In genomic region chr9:21439456-21439855, GRCm38 (mm10) we compare ENCODE assay signal across 16 mouse cellular contexts. TPM values are rescaled to one million over a fixed set of nuclear protein-coding genes. Genes with fewer than 3 reads are reported as not detected.
DNase-seq lines count a peak whose midpoint lies in the region; ATAC-seq and TF ChIP-seq lines count a peak whose summit lies in the region.
"Had no signal": no experiment of that assay in that cellular context is flagged by ENCODE, and none has a peak within 500 bp of the region (broad histone marks: within the 10 kb centered on the region; RNA-seq: fewer than 3 reads in every experiment).

No protein-coding gene starts in this region.

- TF ChIP-seq POLR2A in CH12.LX (IDR thresholded peaks at IDR 0.05; ENCODE audit: low read depth, low read length) = no peak

- H3K27ac ChIP-seq in heart, embryonic 12.5 days (ENCODE audit: poor library complexity, severe bottlenecking) = peak overlapping the region; percentile 29; the same call in 1 of the 2 replicates
- peak overlapping the region; percentile 83 for H3K27ac ChIP-seq in CH12.LX (ENCODE audit: insufficient read depth, low read depth)
- H3K27ac ChIP-seq: kidney, embryonic 15.5 days; limb, embryonic 13.5 days; neural tube, embryonic 13.5 days had no signal

- WGBS in heart, embryonic 12.5 days = 75% methylated on average over 3 of the region's 3 CpGs

- dilution Hi-C loops in CH12.LX (cut with MboI; ENCODE audit: extremely low pct_ligation_motif_present, extremely low pct_unique_long_range_greater_than_20kb, low sequenced_read_pairs) = no loop called here

- no peak overlapping the region for H3K4me3 ChIP-seq in heart, embryonic 12.5 days
- H3K4me3 ChIP-seq in CH12.LX (replicated peaks in 1 of 3; ENCODE audit: low read depth in 2 of 3, low read length in 2 of 3, poor library complexity in 1 of 3) = no peak overlapping the region
- H3K4me3 ChIP-seq: heart, adult 2 months; kidney, embryonic 15.5 days; limb, embryonic 13.5 days; neural tube, embryonic 13.5 days had no signal

- 0 out of 2 replicates have a peak, but pooled peaks cover 1% of the 10 kb centered on the region for H3K36me3 ChIP-seq in heart, embryonic 12.5 days
- H3K36me3 ChIP-seq in CH12.LX (replicated peaks in 1 of 2; ENCODE audit: control insufficient read depth in 1 of 2, insufficient read depth in 1 of 2, low read length in 1 of 2) = peaks cover 0 to 65% of the 10 kb centered on the region in 2 experiments

- peaks cover 48% of the 10 kb centered on the region for H3K4me1 ChIP-seq in heart, embryonic 12.5 days (replicated peaks)
- H3K4me1 ChIP-seq in CH12.LX (ENCODE audit: control insufficient read depth in 1 of 2, insufficient read depth in 2 of 2) = peaks cover 13 to 43% of the 10 kb centered on the region in 2 experiments

- ATAC-seq in heart, embryonic 12.5 days (ENCODE audit: insufficient number of reproducible peaks, low FRiP score) = no peak
- no peak for ATAC-seq in erythroblast, adult 5-6 weeks (replicated peaks; ENCODE audit: low FRiP score, poor library complexity, severe bottlenecking)

- TF ChIP-seq CTCF in CH12.LX (conservative IDR thresholded peaks at IDR 0.05 in 1 of 2, IDR thresholded peaks at IDR 0.05 in 1 of 2; ENCODE audit: low read depth in 2 of 2, low read length in 2 of 2) = no peak

- TF ChIP-seq RAD21 in CH12.LX (IDR thresholded peaks at IDR 0.05; ENCODE audit: low read depth, low read length) = no peak

- intact Hi-C loops in heart, postnatal 25 days (cut with DNase I) = no loop called here

- H3K9me3 ChIP-seq in heart, embryonic 12.5 days (replicated peaks) = no peaks in the 10 kb centered on the region
- H3K9me3 ChIP-seq in CH12.LX (replicated peaks; ENCODE audit: low read length) = no peaks in the 10 kb centered on the region
- H3K9me3 ChIP-seq: kidney, embryonic 15.5 days; limb, embryonic 13.5 days; megakaryocyte, embryonic 14.5 days; neural tube, embryonic 13.5 days had no signal

- H3K79me2 ChIP-seq in CH12.LX (replicated peaks; ENCODE audit: control insufficient read depth, extremely low read depth, insufficient read depth, poor library complexity, severe bottlenecking) = peaks cover 11% of the 10 kb centered on the region

- no peak overlapping the region for H3K9ac ChIP-seq in heart, embryonic 12.5 days
- H3K9ac ChIP-seq in CH12.LX (ENCODE audit: insufficient read depth, low read depth) = peak overlapping the region; percentile 62
- H3K9ac ChIP-seq: kidney, embryonic 15.5 days; limb, embryonic 13.5 days; lung, embryonic 14.5 days; neural tube, embryonic 13.5 days had no signal

- no peak for DNase-seq in heart, postnatal 25 days (ENCODE audit: low spot score)
- DNase-seq in 3T3-L1 (ENCODE audit: low read depth, low spot score) (peak; percentile 80), CH12.LX (ENCODE audit: extremely low read depth) (no peak)
- DNase-seq in brain, adult 2 months (ENCODE audit: low read depth, low spot score) = peak; percentile 65
- DNase-seq in kidney, adult 8-10 months = no peak
- DNase-seq: adrenal gland, adult 8-10 months; cerebellum, postnatal 10 days; heart, adult 2 months; heart, postnatal 36 days; lung, embryonic 14.5 days had no signal

- H3K4me2 ChIP-seq in heart, embryonic 12.5 days = no peak overlapping the region
- peak overlapping the region; percentile 16; the same call in 1 of the 2 replicates for H3K4me2 ChIP-seq in CH12.LX (ENCODE audit: insufficient read depth, low read depth, poor library complexity, severe bottlenecking)
- H3K4me2 ChIP-seq: kidney, embryonic 15.5 days; limb, embryonic 13.5 days; lung, embryonic 14.5 days; neural tube, embryonic 13.5 days had no signal

- H3K27me3 ChIP-seq in heart, embryonic 12.5 days (replicated peaks) = no peaks in the 10 kb centered on the region
- no peaks in the 10 kb centered on the region for H3K27me3 ChIP-seq in CH12.LX (replicated peaks)
- H3K27me3 ChIP-seq: kidney, embryonic 15.5 days; limb, embryonic 13.5 days; megakaryocyte, embryonic 14.5 days; neural tube, embryonic 13.5 days had no signal

- in situ Hi-C loops in CH12.LX (cut with MboI; ENCODE audit: low pct_ligation_motif_present, low pct_unique_long_range_greater_than_20kb, low sequenced_read_pairs) = no loop called here

- no peak for TF ChIP-seq EP300 in CH12.LX (IDR thresholded peaks at IDR 0.05; ENCODE audit: low read length)

TF ChIP-seq in CH12.LX, 34 proteins besides CTCF, POLR2A, EP300 and RAD21:
- TF ChIP-seq MAZ (IDR thresholded peaks at IDR 0.05; ENCODE audit: low read depth, low read length) (peak; percentile 35; the same call in 1 of the 2 replicates), JUND (conservative IDR thresholded peaks at IDR 0.05; ENCODE audit: low read depth, low read length) (no peak), ZNF384 (IDR thresholded peaks at IDR 0.05; ENCODE audit: low read depth, low read length) (no peak), USF2 (conservative IDR thresholded peaks at IDR 0.05; ENCODE audit: low read depth, low read length) (no peak), ELF1 (IDR thresholded peaks at IDR 0.05; ENCODE audit: low read depth, low read length) (no peak)

RNA-seq across cellular contexts. Expression of gene Dnm2, which starts 14.7 kb away (rescaled TPM):
- 83.8 and 87.2 TPM in 2 replicates for polyA plus RNA-seq in heart, embryonic 12.5 days (2016; fragmentation: Nextera tagmentation; extraction: Ambion mirVana)
- total RNA-seq in heart, postnatal 25 days (2021) = 10 to 100 TPM; 66.2 to 74.4 TPM
- 51.7 and 55.4 TPM in 2 replicates for total RNA-seq in CH12.LX (2012; rRNA removed)
- total RNA-seq in CH12.LX (2014; rRNA removed) = 36.4 and 37.0 TPM in 2 replicates
- 64.3 and 66.0 TPM in 2 replicates for polyA plus RNA-seq in CH12.LX (2012; ENCODE audit: insufficient read length, low read depth)
- 40.5 and 46.4 TPM in 2 replicates for total RNA-seq in erythroblast, adult 5-6 weeks (2015; ENCODE audit: low replicate concordance)
- total RNA-seq in erythroblast, adult 5-6 weeks (2017; ENCODE audit: low replicate concordance) = 72.2 and 100 TPM in 2 replicates

RNA-seq across cellular contexts. Expression of gene Qtrt1, which starts 27.8 kb away (rescaled TPM):
- polyA plus RNA-seq in heart, embryonic 12.5 days (2016; fragmentation: Nextera tagmentation; extraction: Ambion mirVana) = 23.0 and 25.4 TPM in 2 replicates
- 10 to 100 TPM in 1 of 2 experiments, 1 to 10 TPM in 1; 7.1 to 10.0 TPM for total RNA-seq in heart, postnatal 25 days (2021)
- total RNA-seq in CH12.LX (2012; rRNA removed) = 57.8 and 60.5 TPM in 2 replicates
- total RNA-seq in CH12.LX (2014; rRNA removed) = 43.1 and 48.1 TPM in 2 replicates
- 52.4 and 56.8 TPM in 2 replicates for polyA plus RNA-seq in CH12.LX (2012; ENCODE audit: insufficient read length, low read depth)
- 1.7 and 8.8 TPM in 2 replicates for total RNA-seq in erythroblast, adult 5-6 weeks (2015; ENCODE audit: low replicate concordance)
- 1.4 and 5.1 TPM in 2 replicates for total RNA-seq in erythroblast, adult 5-6 weeks (2017; ENCODE audit: low replicate concordance)

Comparison
In these comparisons a context has a peak if more than half of its experiments do, and no peak if none do; other contexts are left out.
1. DNase-seq: peak in 3T3-L1 (single experiment) and brain, adult 2 months (single experiment); none in heart, postnatal 25 days (single experiment), CH12.LX (single experiment) and kidney, adult 8-10 months (0 of 2).
2. RNA of gene Qtrt1, which starts 27.8 kb away (total RNA-seq): 43.1 to 60.5 TPM in CH12.LX; 7.1 to 10.0 TPM in heart, postnatal 25 days and 1.4 to 8.8 TPM in erythroblast, adult 5-6 weeks; every median in the first group is over 4 times any median in the second.